Mouse (Mus musculus): ENCODE data around the gene Krtdap. TPM values are rescaled to one million over a fixed set of nuclear protein-coding genes. Genes with fewer than 3 reads are reported as not detected.

The Krtdap gene
- polyA plus RNA-seq, 1 experiment from 2014 or later: not detected

DNA sequence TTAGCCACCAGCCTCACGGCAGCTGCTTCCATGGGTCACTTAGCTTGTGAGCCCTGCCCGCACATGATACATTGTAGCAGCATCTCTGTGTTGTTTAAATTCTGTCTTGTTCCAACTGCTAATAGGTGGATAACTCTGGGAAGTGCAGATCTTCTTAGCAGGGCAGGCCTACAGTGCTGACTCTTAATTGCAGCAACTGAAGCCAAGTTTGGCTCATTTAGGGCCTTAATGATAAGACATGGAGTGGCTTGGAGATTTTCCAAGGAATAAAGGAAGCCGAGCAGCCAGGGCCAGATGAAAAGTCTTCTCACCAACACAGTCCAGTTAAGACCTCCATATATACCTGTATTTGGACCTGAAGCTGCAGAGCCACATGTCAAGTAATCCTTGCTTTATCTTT is 52.6 kb downstream of the Krtdap start:
- no peak for ATAC-seq (ENCODE audit: insufficient number of reproducible peaks, low FRiP score, low TSS enrichment, low read depth)
- 80% methylated on average over 3 of the region's 3 CpGs for WGBS

More for the DNA sequence above, 52.6 kb downstream of the Krtdap start:
- 0 out of 2 replicates have a peak, but pooled peaks cover 3% of the 10 kb centered on the region for H3K4me1 ChIP-seq (ENCODE audit: control insufficient read depth, insufficient read depth, low read length)
- no peak for DNase-seq (ENCODE audit: low spot score)
- H3K27me3 ChIP-seq (ENCODE audit: control insufficient read depth, insufficient read depth, low read length): no peaks in the 10 kb centered on the region
- no peak overlapping the region for H3K4me2 ChIP-seq (ENCODE audit: low read depth, severe bottlenecking)
- no peak overlapping the region for H3K9ac ChIP-seq (ENCODE audit: low read length)
- H3K27ac ChIP-seq (replicated peaks; ENCODE audit: low read depth, low read length): no peak overlapping the region
- H3K36me3 ChIP-seq (ENCODE audit: control insufficient read depth, insufficient read depth, low read length): no peaks in the 10 kb centered on the region
- H3K4me3 ChIP-seq (ENCODE audit: low read depth, low read length): no peak overlapping the region
- no peaks in the 10 kb centered on the region for H3K9me3 ChIP-seq (ENCODE audit: control insufficient read depth, low read length)

Other genes with a start within 250 kb of the Krtdap start
- gene Hspb6, start 235.7 kb upstream of the Krtdap start, polyA plus RNA-seq (2014; fragmentation: Nextera tagmentation; extraction: Ambion mirVana): 6.1 and 6.9 TPM in 2 replicates
- gene Proser3, start 235.6 kb upstream of the Krtdap start, polyA plus RNA-seq (2014; fragmentation: Nextera tagmentation; extraction: Ambion mirVana): 20.0 and 21.9 TPM in 2 replicates
- 40.6 and 46.9 TPM in 2 replicates for gene Lin37, start 228.1 kb upstream of the Krtdap start, polyA plus RNA-seq (2014; fragmentation: Nextera tagmentation; extraction: Ambion mirVana)
- 91.9 and 100 TPM in 2 replicates for gene U2af1l4, start 224.6 kb upstream of the Krtdap start, polyA plus RNA-seq (2014; fragmentation: Nextera tagmentation; extraction: Ambion mirVana)
- 6.0 and 6.8 TPM in 2 replicates for gene Gm49396, start 224.6 kb upstream of the Krtdap start, polyA plus RNA-seq (2014; fragmentation: Nextera tagmentation; extraction: Ambion mirVana)
- gene Psenen, start 224.3 kb upstream of the Krtdap start, polyA plus RNA-seq (2014; fragmentation: Nextera tagmentation; extraction: Ambion mirVana): 105 and 123 TPM in 2 replicates
- 3.2 and 3.5 TPM in 2 replicates for gene Igflr1, start 222.5 kb upstream of the Krtdap start, polyA plus RNA-seq (2014; fragmentation: Nextera tagmentation; extraction: Ambion mirVana)
- gene Kmt2b, start 199.2 kb upstream of the Krtdap start, polyA plus RNA-seq (2014; fragmentation: Nextera tagmentation; extraction: Ambion mirVana): 11.9 and 14.1 TPM in 2 replicates
- gene Zbtb32, start 189.0 kb upstream of the Krtdap start, polyA plus RNA-seq (2014; fragmentation: Nextera tagmentation; extraction: Ambion mirVana): 0.43 TPM in 1 of 2 replicates, not detected in the other
- 3.6 and 3.8 TPM in 2 replicates for gene Upk1a, start 175.0 kb upstream of the Krtdap start, polyA plus RNA-seq (2014; fragmentation: Nextera tagmentation; extraction: Ambion mirVana)
- 801 and 830 TPM in 2 replicates for gene Cox6b1, start 161.7 kb upstream of the Krtdap start, polyA plus RNA-seq (2014; fragmentation: Nextera tagmentation; extraction: Ambion mirVana)
- 0.19 and 0.43 TPM in 2 replicates for gene Etv2, start 152.0 kb upstream of the Krtdap start, polyA plus RNA-seq (2014; fragmentation: Nextera tagmentation; extraction: Ambion mirVana)
- gene Rbm42, start 137.6 kb upstream of the Krtdap start, polyA plus RNA-seq (2014; fragmentation: Nextera tagmentation; extraction: Ambion mirVana): 125 and 126 TPM in 2 replicates
- 62.1 and 67.3 TPM in 2 replicates for gene Haus5, start 122.9 kb upstream of the Krtdap start, polyA plus RNA-seq (2014; fragmentation: Nextera tagmentation; extraction: Ambion mirVana)
- not detected in 2 replicates for gene Pmis2, start 116.3 kb upstream of the Krtdap start, polyA plus RNA-seq (2014; fragmentation: Nextera tagmentation; extraction: Ambion mirVana)
- gene 2200002J24Rik, start 89.0 kb upstream of the Krtdap start, polyA plus RNA-seq (2014; fragmentation: Nextera tagmentation; extraction: Ambion mirVana): not detected in 2 replicates
- 0.28 and 0.41 TPM in 2 replicates for gene Atp4a, start 75.7 kb upstream of the Krtdap start, polyA plus RNA-seq (2014; fragmentation: Nextera tagmentation; extraction: Ambion mirVana)
- gene Tmem147, start 58.4 kb upstream of the Krtdap start, polyA plus RNA-seq (2014; fragmentation: Nextera tagmentation; extraction: Ambion mirVana): 143 and 149 TPM in 2 replicates
- 0.43 and 0.47 TPM in 2 replicates for gene Gapdhs, start 44.2 kb upstream of the Krtdap start, polyA plus RNA-seq (2014; fragmentation: Nextera tagmentation; extraction: Ambion mirVana)
- gene Sbsn, start 36.4 kb upstream of the Krtdap start, polyA plus RNA-seq (2014; fragmentation: Nextera tagmentation; extraction: Ambion mirVana): 0.27 and 1.3 TPM in 2 replicates
- gene Dmkn, start 24.1 kb upstream of the Krtdap start, polyA plus RNA-seq (2014; fragmentation: Nextera tagmentation; extraction: Ambion mirVana): not detected in 2 replicates
- 0.10 TPM in 1 of 2 replicates, not detected in the other for gene Ffar2, start 35.9 kb downstream of the Krtdap start, polyA plus RNA-seq (2014; fragmentation: Nextera tagmentation; extraction: Ambion mirVana)
- 0.09 TPM in 1 of 2 replicates, not detected in the other for gene Ffar3, start 68.3 kb downstream of the Krtdap start, polyA plus RNA-seq (2014; fragmentation: Nextera tagmentation; extraction: Ambion mirVana)
- gene Ffar1, start 73.7 kb downstream of the Krtdap start, polyA plus RNA-seq (2014; fragmentation: Nextera tagmentation; extraction: Ambion mirVana): not detected in 2 replicates
- 0.65 TPM in 1 of 2 replicates, not detected in the other for gene Cd22, start 92.4 kb downstream of the Krtdap start, polyA plus RNA-seq (2014; fragmentation: Nextera tagmentation; extraction: Ambion mirVana)
- gene Mag, start 127.0 kb downstream of the Krtdap start, polyA plus RNA-seq (2014; fragmentation: Nextera tagmentation; extraction: Ambion mirVana): 0.21 and 0.27 TPM in 2 replicates
- gene Hamp2, start 136.8 kb downstream of the Krtdap start, polyA plus RNA-seq (2014; fragmentation: Nextera tagmentation; extraction: Ambion mirVana): not detected in 2 replicates
- gene Hamp, start 156.1 kb downstream of the Krtdap start, polyA plus RNA-seq (2014; fragmentation: Nextera tagmentation; extraction: Ambion mirVana): not detected in 2 replicates
- 25.5 and 29.7 TPM in 2 replicates for gene Usf2, start 168.9 kb downstream of the Krtdap start, polyA plus RNA-seq (2014; fragmentation: Nextera tagmentation; extraction: Ambion mirVana)
- gene Lsr, start 185.6 kb downstream of the Krtdap start, polyA plus RNA-seq (2014; fragmentation: Nextera tagmentation; extraction: Ambion mirVana): 25.7 and 27.5 TPM in 2 replicates
- 0.81 and 1.2 TPM in 2 replicates for gene Fam187b, start 185.9 kb downstream of the Krtdap start, polyA plus RNA-seq (2014; fragmentation: Nextera tagmentation; extraction: Ambion mirVana)

Data from limb, embryonic 11.5 days (tissue).